Mouse (Mus musculus) lung, postnatal 14 days (tissue): Measurements from ENCODE around the gene Sidt2.
A peak's percentile ranks its signal among the peaks of the same experiment; 100 is the strongest.

Experiments used
- DNase-seq: peaks from one replicate; pipeline ENCODE4 v3.0.0; 2021

Gene Sidt2

DNA sequence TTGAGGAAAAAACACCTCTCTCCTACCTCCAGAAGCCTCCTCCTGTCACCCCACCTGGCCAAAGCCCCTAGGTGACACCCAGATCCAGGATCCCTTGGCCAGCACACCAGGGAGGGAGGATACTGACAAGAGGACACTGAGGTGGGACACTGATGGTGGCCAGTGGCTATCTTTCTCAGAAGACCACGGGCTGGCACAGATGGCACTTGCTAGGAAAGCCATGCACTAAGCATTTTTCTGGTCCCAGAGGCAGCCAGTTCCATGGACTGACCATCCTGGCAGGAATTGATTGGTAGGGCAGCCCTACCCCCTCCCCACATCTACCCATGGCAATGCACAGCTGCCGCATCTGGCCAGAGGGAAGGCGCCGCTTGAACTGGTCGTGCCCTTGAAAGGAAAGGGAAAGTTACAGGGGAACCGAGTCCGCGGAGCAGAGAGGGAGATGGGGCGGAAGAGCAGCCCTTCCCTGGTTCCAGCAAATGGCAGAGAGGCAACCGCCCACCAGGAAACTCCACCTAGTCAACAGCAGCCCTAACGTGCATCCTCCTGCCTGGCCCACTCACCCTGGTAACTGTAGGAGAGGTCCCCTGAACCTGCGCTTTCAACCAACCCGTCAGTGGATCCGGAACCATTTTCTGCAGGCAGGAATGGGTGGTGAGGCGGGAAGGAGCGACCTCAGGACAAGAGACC is 8.7 kb downstream of the Sidt2 start:
- no peak for DNase-seq

DNA sequence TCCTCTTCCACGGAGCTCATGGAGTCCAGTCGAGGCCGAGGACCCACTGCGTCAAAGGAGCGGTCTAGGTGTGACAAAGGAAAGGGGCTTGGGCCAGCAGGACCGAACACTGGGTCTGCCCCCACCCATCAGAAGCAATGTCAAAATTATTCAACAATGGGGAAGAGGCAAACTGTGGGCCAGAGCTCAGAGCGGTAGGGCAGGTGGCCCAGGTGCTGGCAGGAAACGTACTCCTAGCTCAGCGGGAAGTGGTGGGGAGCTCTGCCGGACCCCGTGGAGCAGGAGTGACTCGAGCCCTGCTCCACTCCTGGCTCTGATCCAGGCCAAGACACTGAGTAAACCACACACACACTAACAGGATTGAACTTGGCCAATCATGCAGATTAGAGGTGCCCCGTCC is 9.3 kb downstream of the Sidt2 start:
- no peak for DNase-seq

- DNase-seq: no peak
These were observed 10.3 kb downstream of the Sidt2 start for GRCm38 (mm10) chr9:45944506-45945400.

GRCm38 (mm10) chr9:45943628-45944505 is 11.2 kb downstream of the Sidt2 start:
- DNase-seq: no peak

DNA sequence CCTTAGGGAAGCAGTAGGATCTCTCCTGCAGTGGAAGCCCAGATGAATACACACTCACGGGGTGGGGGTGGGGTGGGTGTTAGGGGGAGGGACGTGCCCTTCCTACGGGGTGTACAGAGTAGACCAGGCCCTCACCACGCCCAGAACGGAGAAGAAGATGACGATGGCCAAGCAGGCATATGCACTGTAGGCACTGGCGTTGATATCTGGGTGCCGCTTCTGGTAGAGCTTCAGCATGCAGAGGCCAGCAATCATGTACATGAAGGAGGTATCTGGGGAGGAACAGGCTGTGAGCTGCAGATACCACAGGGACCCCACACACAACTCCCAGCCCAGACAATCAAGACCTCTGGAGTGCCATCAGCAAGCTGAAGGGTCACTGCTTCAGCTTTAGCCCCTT is 12.1 kb downstream of the Sidt2 start:
- DNase-seq: no peak

GRCm38 (mm10) chr9:45942464-45942863 is 12.6 kb downstream of the Sidt2 start:
- DNase-seq: no peak

DNA sequence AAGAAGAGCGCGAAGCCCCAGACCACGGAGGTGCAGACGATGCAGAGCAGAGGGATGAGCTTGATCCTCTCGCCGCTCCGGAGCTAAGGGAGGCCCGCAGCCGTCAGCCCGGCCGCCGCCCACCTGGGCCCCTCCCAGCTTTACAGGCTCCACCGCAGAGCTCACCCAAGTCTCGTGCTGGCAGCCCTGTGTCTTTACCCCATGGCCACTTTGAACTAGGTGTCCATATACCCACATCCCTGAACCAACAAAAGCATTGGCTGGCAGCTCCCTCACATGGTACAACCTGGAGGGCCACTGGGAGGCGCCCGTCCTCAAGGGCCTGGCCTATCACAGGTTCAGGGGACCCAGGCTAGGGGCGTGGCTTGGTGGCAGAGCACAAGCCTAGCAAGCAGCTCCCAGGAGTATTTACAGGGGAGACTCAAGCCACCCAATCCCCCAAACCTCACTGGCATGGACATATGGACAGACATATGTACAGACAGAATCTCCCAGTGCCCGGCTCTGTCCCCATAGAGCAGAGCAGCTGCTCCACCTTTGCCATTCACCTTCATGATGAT is 13.6 kb downstream of the Sidt2 start:
- no peak for DNase-seq

GRCm38 (mm10) chr9:45939794-45940193 is 15.3 kb downstream of the Sidt2 start:
- no peak for DNase-seq

DNA sequence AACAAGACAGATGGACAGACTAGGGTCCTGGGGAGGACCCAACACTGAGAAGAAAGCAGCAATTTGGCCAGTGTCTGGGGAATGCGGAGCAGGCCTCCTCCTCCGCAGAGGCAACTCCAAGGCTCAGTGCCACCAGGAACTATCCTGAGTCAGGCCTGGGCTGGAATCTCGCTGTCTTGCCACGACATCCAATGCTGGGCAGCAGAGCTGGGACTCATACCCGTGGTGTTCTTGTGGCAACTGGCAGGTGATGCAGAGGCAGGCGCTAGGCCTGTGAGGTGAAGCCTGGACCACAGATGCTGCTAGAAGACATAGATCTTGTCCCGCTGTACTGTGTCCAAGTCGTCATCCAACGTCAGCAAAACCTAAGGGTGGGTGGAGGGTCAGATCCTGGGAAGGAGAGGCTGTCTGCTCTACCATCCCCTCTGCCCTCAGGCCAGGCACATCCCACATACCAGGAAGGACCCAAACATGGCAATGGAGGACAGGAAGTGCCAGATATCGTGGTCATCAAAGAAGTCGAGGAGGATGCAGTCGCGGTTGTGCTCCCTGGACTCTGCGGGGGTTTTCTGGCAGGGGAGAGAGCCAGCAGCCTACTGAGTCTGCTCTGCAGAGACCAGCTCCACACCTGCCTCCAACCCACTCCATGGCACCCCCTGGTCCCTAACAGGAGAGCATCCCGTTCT is 16.0 kb downstream of the Sidt2 start:
- no peak for DNase-seq

GRCm38 (mm10) chr9:45938088-45938487 is 17.0 kb downstream of the Sidt2 start:
- DNase-seq: no peak

- peak; percentile 79 for DNase-seq
These were observed 18.2 kb downstream of the Sidt2 start for GRCm38 (mm10) chr9:45936883-45937282.

GRCm38 (mm10) chr9:45935628-45936210 is 19.3 kb downstream of the Sidt2 start, which contains the start of gene Tagln:
TSS of gene Tagln (minus strand) at chr9:45936058.
- DNase-seq: peak; percentile 64

DNA sequence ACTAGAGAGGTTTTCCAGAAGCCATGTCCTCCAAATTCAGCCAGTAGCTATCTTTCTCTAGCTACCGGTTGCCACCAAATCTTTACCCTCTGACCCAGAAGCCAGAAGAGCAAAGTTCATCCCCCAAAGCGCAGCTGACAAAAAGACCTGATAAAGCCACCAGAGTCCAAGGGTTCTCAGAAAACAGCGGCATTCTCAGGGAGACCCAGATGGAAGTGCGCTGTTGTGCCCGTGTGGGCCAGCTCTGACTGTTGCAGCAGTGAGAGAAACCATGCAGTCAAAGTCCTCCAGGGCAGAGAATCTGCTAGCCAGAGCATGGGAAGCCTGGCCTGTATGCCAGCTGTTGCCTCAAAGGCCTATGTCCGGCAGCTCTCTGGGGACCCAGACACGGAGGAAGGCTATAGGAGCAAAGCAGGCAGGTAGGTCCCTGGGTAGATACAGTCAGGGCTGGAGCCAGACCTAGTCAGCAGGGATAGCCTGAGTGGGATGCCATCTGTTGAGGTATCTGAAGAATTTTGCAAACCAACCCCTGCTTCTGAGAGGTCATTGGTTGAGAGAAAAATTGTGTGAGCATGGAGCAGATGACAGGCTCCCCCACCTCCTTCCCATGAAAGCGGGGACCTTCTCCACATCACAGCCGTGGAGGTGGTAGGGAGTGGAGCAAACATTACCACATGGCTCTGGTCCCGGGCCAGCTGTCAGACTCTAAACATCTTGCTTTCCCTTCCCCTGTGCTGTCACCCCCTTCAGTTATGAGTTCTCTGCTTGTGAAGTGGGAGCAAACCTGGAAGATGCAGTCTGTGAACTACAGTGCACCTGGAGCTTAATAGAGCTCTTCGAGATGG is 22.3 kb downstream of the Sidt2 start:
- DNase-seq: peak; percentile 52

- DNase-seq: peak; percentile 62
These were observed 23.1 kb downstream of the Sidt2 start for GRCm38 (mm10) chr9:45931958-45932357.

DNA sequence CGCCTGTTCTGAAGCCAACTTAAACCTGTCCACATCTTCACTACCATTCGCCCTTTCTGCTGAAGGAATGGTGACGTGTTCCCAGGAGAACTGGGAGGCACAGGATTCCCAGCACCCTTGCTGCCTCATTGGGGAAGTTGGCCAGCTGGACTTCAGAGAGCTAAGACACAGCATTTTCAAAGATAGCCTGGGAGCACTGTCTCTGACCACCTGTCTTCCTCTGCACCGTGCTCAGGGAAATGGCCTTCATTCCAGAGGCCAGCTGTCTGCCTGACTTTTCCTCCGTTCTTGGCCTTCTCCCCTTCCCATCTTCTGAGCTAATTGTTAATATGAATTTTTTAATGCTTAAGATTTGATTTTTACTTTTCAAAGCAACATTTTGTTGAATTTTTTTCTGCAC is 25.8 kb downstream of the Sidt2 start:
- DNase-seq: no peak

- no peak for DNase-seq
These were observed 35.2 kb downstream of the Sidt2 start for GRCm38 (mm10) chr9:45919895-45920294.

GRCm38 (mm10) chr9:45917041-45917934 is 37.8 kb downstream of the Sidt2 start:
- DNase-seq: peak; percentile 79

DNA sequence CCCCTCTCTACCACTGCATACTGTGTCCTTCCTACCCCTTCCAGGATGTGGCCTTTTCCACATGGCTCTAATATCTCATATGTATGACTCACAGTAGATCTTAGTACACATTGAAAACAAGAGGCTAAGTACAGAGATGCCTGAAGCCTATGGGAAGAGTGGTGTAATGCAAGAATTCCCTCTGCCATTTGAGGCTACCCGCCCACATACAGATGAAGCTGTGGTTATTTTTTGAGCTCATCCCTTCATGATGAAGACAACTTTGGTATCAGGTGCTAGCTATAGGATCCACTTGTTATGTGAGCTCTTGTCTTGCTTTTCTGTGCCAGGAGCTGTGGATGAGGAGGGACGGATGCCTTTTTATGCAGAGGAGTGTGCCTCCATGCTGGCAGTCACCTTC is 39.4 kb downstream of the Sidt2 start:
- DNase-seq: no peak

DNA sequence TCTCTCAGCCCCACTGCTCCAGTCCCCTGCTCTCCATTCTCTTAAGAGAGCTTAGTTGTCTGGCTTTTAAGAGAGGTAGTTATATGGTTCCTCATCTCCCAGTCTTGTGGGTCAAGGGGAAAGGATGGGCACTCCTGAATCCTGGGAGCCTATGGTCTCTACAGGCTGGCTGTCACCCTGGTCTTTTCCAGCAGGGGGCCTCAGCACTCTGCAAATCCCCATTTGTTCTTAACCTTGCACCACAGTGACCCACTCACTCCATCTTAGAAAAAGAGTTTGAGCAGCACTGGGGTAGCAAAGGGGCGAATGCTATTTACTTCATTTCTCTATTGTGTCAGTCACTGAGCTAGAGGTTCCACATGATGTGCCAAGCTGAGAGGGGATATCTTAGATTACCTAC is 43.4 kb downstream of the Sidt2 start:
- peak; percentile 74 for DNase-seq

DNA sequence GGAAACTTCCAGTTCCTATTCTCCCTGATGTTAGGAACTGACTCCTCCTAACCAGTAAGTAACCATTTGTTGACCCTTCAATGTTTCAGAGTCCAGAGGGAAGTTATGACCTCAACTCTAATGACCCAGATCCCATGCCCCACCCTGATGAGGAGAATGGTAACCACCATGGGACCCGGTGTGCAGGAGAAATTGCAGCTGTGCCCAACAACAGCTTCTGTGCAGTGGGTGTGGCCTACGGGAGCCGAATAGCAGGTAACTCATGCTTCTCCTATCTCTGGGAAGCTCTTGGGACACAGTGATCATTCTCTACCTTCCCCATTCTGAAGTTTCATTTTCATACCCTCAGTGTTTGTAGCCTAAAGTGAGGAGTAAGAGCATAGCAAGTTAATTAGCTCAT is 44.1 kb downstream of the Sidt2 start:
- no peak for DNase-seq
